9 mouse cellular contexts compared by ENCODE assay signal in genomic region chr7:29291616-29292457, GRCm38 (mm10). TPM values are rescaled to one million over a fixed set of nuclear protein-coding genes. Genes with fewer than 3 reads are reported as not detected.
A peak's percentile ranks its signal among the peaks of the same experiment; 100 is the strongest.
DNase-seq lines count a peak whose midpoint lies in the region; ATAC-seq lines count a peak whose summit lies in the region.
"Had no signal": no experiment of that assay in that cellular context is flagged by ENCODE, and none has a peak within 500 bp of the region (broad histone marks: within the 10 kb centered on the region; RNA-seq: fewer than 3 reads in every experiment).

No protein-coding gene starts in this region.

- peaks cover 53% of the 10 kb centered on the region for H3K4me1 ChIP-seq in kidney, embryonic 16.5 days (ENCODE audit: insufficient read depth, low read length)
- peaks cover 37% of the 10 kb centered on the region for H3K4me1 ChIP-seq in heart, embryonic 15.5 days (replicated peaks)
- peaks cover 49% of the 10 kb centered on the region for H3K4me1 ChIP-seq in midbrain, embryonic 12.5 days

- H3K4me3 ChIP-seq in kidney, embryonic 16.5 days (ENCODE audit: low read length): peak overlapping the region; percentile 14; the same call in 1 of the 2 replicates
- H3K4me3 ChIP-seq in heart, embryonic 15.5 days: no peak overlapping the region
- H3K4me3 ChIP-seq in midbrain, embryonic 12.5 days: no peak overlapping the region

- 10% methylated on average over 5 of the region's 7 CpGs for WGBS in kidney, embryonic 16.5 days
- 31% methylated on average over 6 of the region's 7 CpGs for WGBS in heart, embryonic 15.5 days
- WGBS in midbrain, embryonic 12.5 days: 17% methylated on average over 6 of the region's 7 CpGs

- peak overlapping the region; percentile 55 for H3K9ac ChIP-seq in kidney, embryonic 16.5 days (replicated peaks; ENCODE audit: low read length)
- H3K9ac ChIP-seq in heart, embryonic 15.5 days: no peak overlapping the region
- H3K9ac ChIP-seq in midbrain, embryonic 12.5 days (replicated peaks): peak overlapping the region; percentile 31; the same call in 1 of the 2 replicates

- no peaks in the 10 kb centered on the region for H3K9me3 ChIP-seq in kidney, embryonic 16.5 days (ENCODE audit: low read length)
- H3K9me3 ChIP-seq in heart, embryonic 15.5 days (replicated peaks): no peaks in the 10 kb centered on the region
- H3K9me3 ChIP-seq in midbrain, embryonic 12.5 days: no peaks in the 10 kb centered on the region
- H3K9me3 ChIP-seq: G1E had no signal

- H3K36me3 ChIP-seq in kidney, embryonic 16.5 days (ENCODE audit: insufficient read depth, low read length): no peaks in the 10 kb centered on the region
- H3K36me3 ChIP-seq in heart, embryonic 15.5 days: no peaks in the 10 kb centered on the region
- no peaks in the 10 kb centered on the region for H3K36me3 ChIP-seq in midbrain, embryonic 12.5 days
- H3K36me3 ChIP-seq: G1E had no signal

- peak overlapping the region; percentile 92 for H3K4me2 ChIP-seq in kidney, embryonic 16.5 days (replicated peaks; ENCODE audit: low read depth, low read length)
- peak overlapping the region; percentile 95; the same call in 1 of the 2 replicates for H3K4me2 ChIP-seq in heart, embryonic 15.5 days
- H3K4me2 ChIP-seq in midbrain, embryonic 12.5 days (replicated peaks): peak overlapping the region; percentile 27

- DNase-seq in kidney, adult 18-20 months: no peak
- DNase-seq in cerebellum, adult 9-10 months: peak; percentile 87
- DNase-seq in thymus, postnatal 36 days: no peak
- DNase-seq in ovary, postnatal 14 days (ENCODE audit: low spot score): no peak

- ATAC-seq in kidney, embryonic 16.5 days (ENCODE audit: low FRiP score, low TSS enrichment): peak; percentile 18
- ATAC-seq in heart, embryonic 15.5 days (replicated peaks; ENCODE audit: insufficient number of reproducible peaks, insufficient read depth, low FRiP score, low read depth): no peak
- peak; percentile 65 for ATAC-seq in midbrain, embryonic 12.5 days (ENCODE audit: low FRiP score, low read depth)
- ATAC-seq in frontal cortex, adult (ENCODE audit: low TSS enrichment): no peak

- H3K27me3 ChIP-seq in kidney, embryonic 16.5 days (ENCODE audit: insufficient read depth, low read length): 0 out of 2 replicates have a peak, but pooled peaks cover 5% of the 10 kb centered on the region
- H3K27me3 ChIP-seq in heart, embryonic 15.5 days: peaks cover 12% of the 10 kb centered on the region; the same call in 1 of the 2 replicates
- H3K27me3 ChIP-seq in midbrain, embryonic 12.5 days: peaks cover 36% of the 10 kb centered on the region

- peak overlapping the region; percentile 81 for H3K27ac ChIP-seq in kidney, embryonic 16.5 days (ENCODE audit: low read length)
- peak overlapping the region; percentile 69 for H3K27ac ChIP-seq in heart, embryonic 15.5 days
- peak overlapping the region; percentile 80 for H3K27ac ChIP-seq in midbrain, embryonic 12.5 days (replicated peaks)

RNA-seq across cellular contexts. Expression of gene Ppp1r14a, which starts 2.7 kb away (rescaled TPM):
- polyA plus RNA-seq in kidney, embryonic 16.5 days (2015; fragmentation: Nextera tagmentation; extraction: Ambion mirVana): 19.6 and 25.1 TPM in 2 replicates
- polyA plus RNA-seq in heart, embryonic 15.5 days (2015; fragmentation: Nextera tagmentation; extraction: Ambion mirVana): 17.0 and 20.8 TPM in 2 replicates
- 19.2 and 20.0 TPM in 2 replicates for polyA plus RNA-seq in midbrain, embryonic 12.5 days (2016; fragmentation: Nextera tagmentation; extraction: Ambion mirVana)

RNA-seq across cellular contexts. Expression of gene Spint2, which starts 10.1 kb away (rescaled TPM):
- polyA plus RNA-seq in kidney, embryonic 16.5 days (2015; fragmentation: Nextera tagmentation; extraction: Ambion mirVana): 270 and 295 TPM in 2 replicates
- polyA plus RNA-seq in heart, embryonic 15.5 days (2015; fragmentation: Nextera tagmentation; extraction: Ambion mirVana): 77.9 and 125 TPM in 2 replicates
- 23.8 and 25.7 TPM in 2 replicates for polyA plus RNA-seq in midbrain, embryonic 12.5 days (2016; fragmentation: Nextera tagmentation; extraction: Ambion mirVana)

RNA-seq across cellular contexts. Expression of gene Dpf1, which starts 11.9 kb away (rescaled TPM):
- 3.0 and 3.5 TPM in 2 replicates for polyA plus RNA-seq in kidney, embryonic 16.5 days (2015; fragmentation: Nextera tagmentation; extraction: Ambion mirVana)
- polyA plus RNA-seq in heart, embryonic 15.5 days (2015; fragmentation: Nextera tagmentation; extraction: Ambion mirVana): 2.6 and 3.9 TPM in 2 replicates
- 115 and 119 TPM in 2 replicates for polyA plus RNA-seq in midbrain, embryonic 12.5 days (2016; fragmentation: Nextera tagmentation; extraction: Ambion mirVana)

RNA-seq across cellular contexts. Expression of gene 2200002D01Rik, which starts 43.6 kb away (rescaled TPM):
- 7.5 and 8.5 TPM in 2 replicates for polyA plus RNA-seq in kidney, embryonic 16.5 days (2015; fragmentation: Nextera tagmentation; extraction: Ambion mirVana)
- polyA plus RNA-seq in heart, embryonic 15.5 days (2015; fragmentation: Nextera tagmentation; extraction: Ambion mirVana): 6.3 and 7.1 TPM in 2 replicates
- 2.1 and 2.9 TPM in 2 replicates for polyA plus RNA-seq in midbrain, embryonic 12.5 days (2016; fragmentation: Nextera tagmentation; extraction: Ambion mirVana)
- polyA plus RNA-seq: G1E had no signal

RNA-seq across cellular contexts. Expression of gene Yif1b, which starts 53.7 kb away (rescaled TPM):
- polyA plus RNA-seq in kidney, embryonic 16.5 days (2015; fragmentation: Nextera tagmentation; extraction: Ambion mirVana): 134 and 143 TPM in 2 replicates
- 98.2 and 107 TPM in 2 replicates for polyA plus RNA-seq in heart, embryonic 15.5 days (2015; fragmentation: Nextera tagmentation; extraction: Ambion mirVana)
- polyA plus RNA-seq in midbrain, embryonic 12.5 days (2016; fragmentation: Nextera tagmentation; extraction: Ambion mirVana): 72.5 and 83.2 TPM in 2 replicates

Comparison
In these comparisons a context has a peak if more than half of its experiments do, and no peak if none do; other contexts are left out.
1. ATAC-seq: peak in kidney, embryonic 16.5 days (single experiment) and midbrain, embryonic 12.5 days (single experiment); none in heart, embryonic 15.5 days (single experiment) and frontal cortex, adult (single experiment).
2. H3K4me2 ChIP-seq: peak in every context shown above with its lines; median percentile 95 in heart, embryonic 15.5 days; 92 in kidney, embryonic 16.5 days; 27 in midbrain, embryonic 12.5 days.
3. RNA of gene Dpf1, which starts 11.9 kb away (polyA plus RNA-seq): 115 to 119 TPM in midbrain, embryonic 12.5 days; 3.0 to 3.5 TPM in kidney, embryonic 16.5 days and 2.6 to 3.9 TPM in heart, embryonic 15.5 days; every median in the first group is over 10 times any median in the second.
4. Peak in every context shown above with its lines, with median percentiles within 50 percentile points of each other: H3K27ac ChIP-seq.